Mouse (Mus musculus): Measurements from ENCODE around the gene Upp2.

- TF ChIP-seq CTCF (IDR thresholded peaks at IDR 0.05; ENCODE audit: insufficient read depth, low read length) (no peak), POLR2A (IDR thresholded peaks at IDR 0.05; ENCODE audit: borderline replicate concordance, extremely low read depth, low read depth, low read length) (no peak)
Measured at GRCm38 (mm10) chr2:58660591-58660990, 93.5 kb downstream of the Upp2 start.
